Mouse (Mus musculus) cerebellum, adult 2 months (tissue): Measurements from ENCODE around the gene Cavin3. TPM values are rescaled to one million over a fixed set of nuclear protein-coding genes. Genes with fewer than 3 reads are reported as not detected.

Experiments
- DNase-seq, 2 experiments: peaks; one replicate each; pipeline ENCODE4 v3.0.0; 2021
- H3K27ac ChIP-seq: fragments of 200-500 bp; 2 replicates; pipeline ENCODE4 v1.5.1; 2012; ENCODE audit warnings: low read length, control low read depth, inconsistent platforms; ENCODE audit not compliant: insufficient read depth
- H3K27me3 ChIP-seq: fragments of 200-500 bp; 2 replicates; pipeline ENCODE4 v1.6.1; 2012; ENCODE audit warnings: inconsistent platforms, mild to moderate bottlenecking, low read length, moderate library complexity; ENCODE audit not compliant: control insufficient read depth, insufficient read depth
- H3K4me1 ChIP-seq: fragments of 200-500 bp; 2 replicates; pipeline ENCODE4 v1.6.1; 2011; ENCODE audit warnings: low read length; ENCODE audit not compliant: control insufficient read depth, insufficient read depth
- H3K4me3 ChIP-seq: fragments of 200-500 bp; replicated peaks from 2 replicates; pipeline ENCODE3; 2011; ENCODE audit warnings: mild to moderate bottlenecking, low read depth, low read length, control low read depth; ENCODE audit not compliant: insufficient read depth
- CTCF ChIP-seq: fragments of 200-500 bp; IDR thresholded peaks from 2 replicates; pipeline ENCODE4 v1.5.1; 2011; ENCODE audit warnings: low read depth, mild to moderate bottlenecking, control low read depth, low read length, moderate library complexity, borderline replicate concordance; ENCODE audit not compliant: insufficient read depth
- POLR2A ChIP-seq: fragments of 200-500 bp; IDR thresholded peaks from 2 replicates; pipeline ENCODE4 v1.6.1; 2011; ENCODE audit warnings: low read length, control low read depth, borderline replicate concordance; ENCODE audit not compliant: insufficient read depth
- WGBS: fragments of 180-500 bp; shearing (Covaris S2); methylation state at CpG from one replicate; pipeline ENCODE4 v1.1.7; 2018; 5-methylcytosine and 5-hydroxymethylcytosine counted together
- polyA plus RNA-seq: library from polyadenylated mRNA; depleted of rRNA; stranded (reverse); fragments of >200 nt; gene quantifications from 2 replicates; pipeline ENCODE4 v1.2.3, GENCODE M21; 2012

Gene Cavin3
- polyA plus RNA-seq, 1 experiment, result 34.1 TPM

DNA sequence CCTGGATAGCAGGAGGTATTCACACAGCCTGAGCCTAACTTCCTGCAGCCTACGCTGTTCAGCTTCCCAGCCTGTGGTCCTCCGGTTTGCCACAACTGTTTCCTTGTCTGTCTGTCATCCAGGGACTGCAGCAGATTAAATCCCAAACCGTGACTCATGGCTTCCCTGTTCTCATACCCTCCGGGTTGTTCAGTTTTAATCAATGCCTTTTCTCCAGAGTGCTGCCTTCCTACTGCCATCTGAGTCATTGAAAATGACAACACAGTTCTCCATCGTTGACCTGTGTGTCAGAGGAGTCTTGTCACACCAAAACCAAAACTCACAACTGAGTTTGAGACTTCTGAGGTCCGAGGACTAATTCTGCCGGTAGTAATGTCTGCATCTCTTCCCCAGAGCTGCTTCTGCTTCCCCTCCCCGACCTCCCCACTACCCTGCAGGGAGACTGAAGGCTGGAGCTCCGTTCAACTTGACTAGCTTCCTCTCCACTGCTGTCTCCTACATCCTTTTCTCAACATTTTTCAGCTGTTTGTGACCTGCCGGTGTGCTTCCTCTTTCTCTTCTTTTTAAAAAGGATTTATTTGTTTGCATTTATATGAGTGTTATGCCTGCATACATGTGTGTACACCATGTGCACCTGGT, 16.9 kb upstream of the Cavin3 start:
- no peak overlapping the region for H3K4me3 ChIP-seq
- WGBS, result 68% methylated on average over 10 of the region's 10 CpGs
- no peaks in the 10 kb centered on the region for H3K27me3 ChIP-seq
- H3K27ac ChIP-seq, result no peak overlapping the region
- H3K4me1 ChIP-seq, result no peaks in the 10 kb centered on the region; the same call in 1 of the 2 replicates
- TF ChIP-seq POLR2A (no peak), CTCF (no peak)
- DNase-seq, result no peak

- H3K4me3 ChIP-seq, result no peak overlapping the region
- 75% methylated on average over 3 of the region's 3 CpGs for WGBS
- TF ChIP-seq CTCF (no peak), POLR2A (no peak)
- DNase-seq, result no peak
- no peaks in the 10 kb centered on the region; the same call in 1 of the 2 replicates for H3K4me1 ChIP-seq
- no peak overlapping the region for H3K27ac ChIP-seq
- no peaks in the 10 kb centered on the region for H3K27me3 ChIP-seq
These were observed 15.8 kb upstream of the Cavin3 start for GRCm38 (mm10) chr7:105497881-105498280.

- no peaks in the 10 kb centered on the region for H3K4me1 ChIP-seq
- TF ChIP-seq CTCF (no peak), POLR2A (no peak)
- no peak overlapping the region for H3K4me3 ChIP-seq
- WGBS, result 71% methylated on average over 6 of the region's 6 CpGs
- H3K27me3 ChIP-seq, result no peaks in the 10 kb centered on the region
- no peak overlapping the region for H3K27ac ChIP-seq
- no peak for DNase-seq
These were observed 5.2 kb upstream of the Cavin3 start for GRCm38 (mm10) chr7:105487104-105487876.

DNA sequence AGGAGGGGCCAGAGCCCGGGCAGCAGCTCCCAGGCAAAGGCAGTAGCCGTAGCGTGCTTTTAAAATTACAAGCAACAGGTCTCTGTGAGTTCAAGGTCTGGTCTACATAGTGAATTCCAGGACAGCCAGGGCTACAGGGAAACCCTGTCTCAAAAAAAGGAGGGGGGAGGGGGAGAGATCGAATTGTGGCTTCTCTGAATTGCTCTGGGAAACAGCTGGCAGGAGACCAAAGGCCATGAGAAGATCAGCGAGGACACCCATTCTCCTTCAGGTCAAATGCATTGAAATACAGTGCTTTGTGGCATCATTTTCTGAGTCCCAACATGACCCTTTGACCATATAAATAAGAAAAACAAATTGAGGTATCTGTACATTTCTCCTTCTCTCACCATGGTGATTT, 2.9 kb upstream of the Cavin3 start:
- Histone ChIP-seq H3K27ac (no peak overlapping the region), H3K4me1 (no peaks in the 10 kb centered on the region), H3K27me3 (no peaks in the 10 kb centered on the region), H3K4me3 (no peak overlapping the region)
- no peak for DNase-seq
- 70% methylated on average over 5 of the region's 5 CpGs for WGBS
- TF ChIP-seq CTCF (no peak), POLR2A (no peak)

- Histone ChIP-seq H3K27me3 (no peaks in the 10 kb centered on the region), H3K4me3 (peak overlapping the region; percentile 39), H3K27ac (no peak overlapping the region), H3K4me1 (no peaks in the 10 kb centered on the region)
- WGBS, result 79% methylated on average over 8 of the region's 8 CpGs
- DNase-seq, result no peak
- no peak for TF ChIP-seq CTCF
- no peak for TF ChIP-seq POLR2A
These were observed 326 bp upstream of the Cavin3 start for GRCm38 (mm10) chr7:105482426-105482825.

- Histone ChIP-seq H3K4me3 (peak overlapping the region; percentile 39), H3K27ac (peak overlapping the region; percentile 25; the same call in 1 of the 2 replicates), H3K27me3 (no peaks in the 10 kb centered on the region), H3K4me1 (no peaks in the 10 kb centered on the region)
- 56% methylated on average over 23 of the region's 23 CpGs for WGBS
- peak; percentile 35 to 37 for DNase-seq
- TF ChIP-seq POLR2A (no peak), CTCF (no peak)
These were observed 1.3 kb downstream of the Cavin3 start for GRCm38 (mm10) chr7:105480561-105481504.

DNA sequence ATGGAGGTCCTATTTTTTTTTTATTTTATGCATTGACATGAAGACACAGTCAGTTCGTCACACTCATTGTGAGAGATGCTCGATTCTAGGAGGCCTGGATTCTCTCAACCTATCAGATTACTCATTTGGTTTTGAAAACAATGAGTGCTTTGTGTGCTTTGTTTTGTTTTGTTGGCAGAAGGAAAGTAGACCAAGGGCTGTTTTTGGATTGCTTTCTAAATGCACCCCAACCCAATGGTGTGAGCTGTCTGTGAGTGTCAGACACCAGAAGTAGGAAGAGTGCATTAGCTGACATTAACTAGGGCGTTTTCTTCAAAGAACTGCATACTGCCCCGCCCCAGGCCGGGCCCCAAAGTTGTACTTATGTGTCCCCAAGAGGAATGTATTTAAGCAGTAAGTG, 2.0 kb downstream of the Cavin3 start:
- 77% methylated on average over 5 of the region's 5 CpGs for WGBS
- DNase-seq, result no peak
- TF ChIP-seq POLR2A (no peak), CTCF (no peak)

GRCm38 (mm10) chr7:105479232-105479631, 2.9 kb downstream of the Cavin3 start:
- WGBS, result 79% methylated on average over 6 of the region's 6 CpGs
- Histone ChIP-seq H3K4me1 (no peaks in the 10 kb centered on the region), H3K27me3 (no peaks in the 10 kb centered on the region), H3K4me3 (no peak overlapping the region), H3K27ac (no peak overlapping the region)
- TF ChIP-seq CTCF, result no peak
- no peak for TF ChIP-seq POLR2A
- no peak for DNase-seq

More for the DNA sequence above, 2.0 kb downstream of the Cavin3 start:
- Histone ChIP-seq H3K27me3 (no peaks in the 10 kb centered on the region), H3K4me3 (no peak overlapping the region), H3K4me1 (no peaks in the 10 kb centered on the region), H3K27ac (no peak overlapping the region)
